Mouse (Mus musculus) embryonic facial prominence, embryonic 14.5 days (tissue): ENCODE measurements around the gene Esrp2. TPM values are rescaled to one million over a fixed set of nuclear protein-coding genes. Genes with fewer than 3 reads are reported as not detected.

Source experiments
- ATAC-seq: fragments of 200-750 bp; cut with Nextera tagmentation; 2 replicates; pipeline ENCODE4 v1.8.0; 2017; ENCODE audit warnings: low read depth, moderate number of reproducible peaks, moderate TSS enrichment
- DNase-seq: peaks from one replicate; pipeline ENCODE4 v3.0.0-alpha.2; 2015; ENCODE audit warnings: low spot score
- H3K27ac ChIP-seq: fragments of 300-500 bp; sonication (generic); replicated peaks from 2 replicates; pipeline ENCODE4 v1.5.1; 2014; ENCODE audit warnings: low read depth, mild to moderate bottlenecking, low read length, moderate library complexity
- H3K27me3 ChIP-seq: fragments of 300-500 bp; sonication (generic); replicated peaks from 2 replicates; pipeline ENCODE4 v1.6.1; 2014; ENCODE audit warnings: low read length; ENCODE audit not compliant: control insufficient read depth, insufficient read depth
- H3K36me3 ChIP-seq: fragments of 300-500 bp; sonication (generic); 2 replicates; pipeline ENCODE4 v1.6.1; 2014; ENCODE audit warnings: low read length, mixed read lengths; ENCODE audit not compliant: control insufficient read depth, insufficient read depth
- H3K4me1 ChIP-seq: fragments of 300-500 bp; sonication (generic); 2 replicates; pipeline ENCODE4 v1.6.1; 2014; ENCODE audit warnings: antibody characterized with exemption, low read length; ENCODE audit not compliant: control insufficient read depth, insufficient read depth
- H3K4me2 ChIP-seq: fragments of 300-500 bp; sonication (generic); 2 replicates; pipeline ENCODE4 v1.6.1; 2014; ENCODE audit warnings: low read depth, mild to moderate bottlenecking, low read length, moderate library complexity, mixed read lengths
- H3K4me3 ChIP-seq: fragments of 300-500 bp; sonication (generic); 2 replicates; pipeline ENCODE4 v1.5.1; 2014; ENCODE audit warnings: low read depth, mild to moderate bottlenecking, low read length
- H3K9ac ChIP-seq: fragments of 300-500 bp; sonication (generic); 2 replicates; pipeline ENCODE4 v1.6.1; 2014; ENCODE audit warnings: low read depth, mild to moderate bottlenecking, low read length, moderate library complexity, mixed read lengths
- H3K9me3 ChIP-seq: fragments of 300-500 bp; sonication (generic); 2 replicates; pipeline ENCODE4 v1.6.1; 2016; ENCODE audit warnings: low read length; ENCODE audit not compliant: control insufficient read depth
- WGBS: fragments of 180-500 bp; shearing (Covaris S2); extraction: QIAGEN DNeasy Blood & Tissue Kit; methylation state at CpG from one replicate; pipeline ENCODE4 v1.1.7; 2014; 5-methylcytosine and 5-hydroxymethylcytosine counted together
- polyA plus RNA-seq: library from polyadenylated mRNA; unstranded; fragments of >200 nt; fragmentation: Nextera tagmentation; extraction: Ambion mirVana; gene quantifications from 2 replicates; pipeline ENCODE4 v1.2.1, GENCODE M21; 2014

The Esrp2 gene
- polyA plus RNA-seq, 1 experiment from 2014 or later, result 14.9 TPM

GRCm38 (mm10) chr8:106102321-106102720, 34.5 kb downstream of the Esrp2 start:
- no peaks in the 10 kb centered on the region for H3K27me3 ChIP-seq
- no peaks in the 10 kb centered on the region for H3K9me3 ChIP-seq
- H3K36me3 ChIP-seq, result peaks cover 60% of the 10 kb centered on the region
- no peak for DNase-seq
- no peak overlapping the region for H3K4me2 ChIP-seq
- no peak overlapping the region for H3K9ac ChIP-seq
- H3K4me3 ChIP-seq, result no peak overlapping the region
- no peaks in the 10 kb centered on the region for H3K4me1 ChIP-seq
- H3K27ac ChIP-seq, result no peak overlapping the region
- no peak for ATAC-seq
- WGBS, result 86% methylated on average over 4 of the region's 4 CpGs

Other genes with a start within 250 kb of the Esrp2 start
- gene Nrn1l, start 243.4 kb downstream of the Esrp2 start, polyA plus RNA-seq, result 0.62 and 0.71 TPM in 2 replicates
- gene Pskh1, start 236.5 kb downstream of the Esrp2 start, polyA plus RNA-seq, result 26.1 and 34.0 TPM in 2 replicates
- gene Ctrl, start 203.1 kb downstream of the Esrp2 start, polyA plus RNA-seq, result 0.57 and 1.1 TPM in 2 replicates
- 35.9 and 37.3 TPM in 2 replicates for gene Psmb10, start 198.5 kb downstream of the Esrp2 start, polyA plus RNA-seq
- 1.7 and 1.8 TPM in 2 replicates for gene Lcat, start 193.6 kb downstream of the Esrp2 start, polyA plus RNA-seq
- 42.8 and 43.9 TPM in 2 replicates for gene Slc12a4, start 170.9 kb downstream of the Esrp2 start, polyA plus RNA-seq
- not detected in 2 replicates for gene Dpep3, start 157.5 kb downstream of the Esrp2 start, polyA plus RNA-seq
- gene Dus2, start 145.6 kb downstream of the Esrp2 start, polyA plus RNA-seq, result 16.0 and 20.2 TPM in 2 replicates
- not detected in 2 replicates for gene Dpep2nb, start 131.0 kb downstream of the Esrp2 start, polyA plus RNA-seq
- gene Ddx28, start 125.1 kb downstream of the Esrp2 start, polyA plus RNA-seq, result 14.7 and 15.8 TPM in 2 replicates
- 7.2 and 7.3 TPM in 2 replicates for gene Nfatc3, start 78.1 kb downstream of the Esrp2 start, polyA plus RNA-seq
- gene Pla2g15, start 13.4 kb upstream of the Esrp2 start, polyA plus RNA-seq, result 6.8 and 7.2 TPM in 2 replicates
- gene Slc7a6, start 31.9 kb upstream of the Esrp2 start, polyA plus RNA-seq, result 46.9 and 51.6 TPM in 2 replicates
- 29.4 and 31.5 TPM in 2 replicates for gene Slc7a6os, start 74.0 kb upstream of the Esrp2 start, polyA plus RNA-seq
- 38.7 and 47.6 TPM in 2 replicates for gene Prmt7, start 74.0 kb upstream of the Esrp2 start, polyA plus RNA-seq
- gene Smpd3, start 201.0 kb upstream of the Esrp2 start, polyA plus RNA-seq, result 30.6 and 36.3 TPM in 2 replicates